Comparison of ENCODE assay signal across 8 mouse cellular contexts in genomic region chr4:95742986-95743385, GRCm38 (mm10).
DNase-seq lines count a peak whose midpoint lies in the region.

No protein-coding gene starts in this region.

- DNase-seq in embryo, embryonic 10.5 days (ENCODE audit: low spot score) = peak; percentile 37
- DNase-seq in embryo, embryonic 9.5 days (ENCODE audit: extremely low spot score) = no peak
- DNase-seq in ovary, postnatal 36 days (ENCODE audit: low spot score) = peak; percentile 39
- DNase-seq in ovary, postnatal 14 days (ENCODE audit: low spot score) = no peak
- DNase-seq in kidney, postnatal 25 days = peak; percentile 43 to 75
- DNase-seq in lung, postnatal 25 days (ENCODE audit: low spot score) = peak; percentile 37
- DNase-seq in thymus, postnatal 14 days = no peak
- no peak for DNase-seq in urinary bladder, postnatal 4 days (ENCODE audit: low spot score in 2 of 2)

Comparison
In these comparisons a context has a peak if more than half of its experiments do, and no peak if none do; other contexts are left out.
1. DNase-seq: peak in embryo, embryonic 10.5 days (single experiment), ovary, postnatal 36 days (single experiment), kidney, postnatal 25 days (2 of 2) and lung, postnatal 25 days (single experiment); none in embryo, embryonic 9.5 days (single experiment), ovary, postnatal 14 days (single experiment), thymus, postnatal 14 days (single experiment) and urinary bladder, postnatal 4 days (0 of 2).